Mouse (Mus musculus): ENCODE measurements around the gene Wee1. TPM values are rescaled to one million over a fixed set of nuclear protein-coding genes. Genes with fewer than 3 reads are reported as not detected.
"Not testable (repeated sequence)": the region's sequence is repeated elsewhere in the genome, so short reads cannot be mapped to it uniquely, and the experiment has no call there.

The Wee1 gene
- polyA plus RNA-seq, 1 experiment from 2014 or later, result 28.9 TPM

GRCm38 (mm10) chr7:110132272-110132671 is 10.4 kb downstream of the Wee1 start:
- WGBS, result 84% methylated on average over 2 of the region's 2 CpGs
- H3K27ac ChIP-seq (replicated peaks); H3K9me3 ChIP-seq (replicated peaks); H3K4me3 ChIP-seq; DNase-seq (ENCODE audit: low spot score); H3K4me1 ChIP-seq; H3K27me3 ChIP-seq (ENCODE audit: low read depth, poor library complexity, severe bottlenecking): not testable (repeated sequence)
- peaks cover 100% of the 10 kb centered on the region for H3K36me3 ChIP-seq

GRCm38 (mm10) chr7:110133988-110134387 is 12.1 kb downstream of the Wee1 start:
- no peaks in the 10 kb centered on the region for H3K4me1 ChIP-seq
- H3K9me3 ChIP-seq (replicated peaks), result no peaks in the 10 kb centered on the region
- no peak overlapping the region for H3K27ac ChIP-seq (replicated peaks)
- no peak for DNase-seq (ENCODE audit: low spot score)
- no peak overlapping the region for H3K4me3 ChIP-seq
- H3K27me3 ChIP-seq (ENCODE audit: low read depth, poor library complexity, severe bottlenecking), result no peaks in the 10 kb centered on the region
- peaks cover 100% of the 10 kb centered on the region for H3K36me3 ChIP-seq
- 94% methylated on average over 5 of the region's 5 CpGs for WGBS

- WGBS, result 84% methylated on average over 2 of the region's 2 CpGs
- Histone ChIP-seq H3K27me3 (ENCODE audit: low read depth, poor library complexity, severe bottlenecking) (no peaks in the 10 kb centered on the region), H3K9me3 (replicated peaks) (no peaks in the 10 kb centered on the region), H3K4me3 (no peak overlapping the region), H3K27ac (replicated peaks) (no peak overlapping the region), H3K4me1 (no peaks in the 10 kb centered on the region), H3K36me3 (peaks cover 100% of the 10 kb centered on the region)
- DNase-seq (ENCODE audit: low spot score), result no peak
These were observed 16.7 kb downstream of the Wee1 start for GRCm38 (mm10) chr7:110138538-110138937.

GRCm38 (mm10) chr7:110143863-110144262 is 22.0 kb downstream of the Wee1 start:
- Histone ChIP-seq H3K4me3 (no peak overlapping the region), H3K27me3 (ENCODE audit: low read depth, poor library complexity, severe bottlenecking) (no peaks in the 10 kb centered on the region), H3K4me1 (no peaks in the 10 kb centered on the region), H3K36me3 (peaks cover 87% of the 10 kb centered on the region), H3K27ac (replicated peaks) (no peak overlapping the region), H3K9me3 (replicated peaks) (no peaks in the 10 kb centered on the region)
- DNase-seq (ENCODE audit: low spot score), result no peak
- 93% methylated on average over 1 of the region's 1 CpGs for WGBS

GRCm38 (mm10) chr7:110152891-110153290 is 31.0 kb downstream of the Wee1 start:
- no peak overlapping the region for H3K27ac ChIP-seq (replicated peaks)
- H3K4me1 ChIP-seq, result no peaks in the 10 kb centered on the region
- no peaks in the 10 kb centered on the region for H3K27me3 ChIP-seq (ENCODE audit: low read depth, poor library complexity, severe bottlenecking)
- H3K4me3 ChIP-seq, result no peak overlapping the region
- H3K36me3 ChIP-seq, result peaks cover 3% of the 10 kb centered on the region; the same call in 1 of the 2 replicates
- WGBS, result 89% methylated on average over 5 of the region's 5 CpGs
- no peak for DNase-seq (ENCODE audit: low spot score)
- H3K9me3 ChIP-seq (replicated peaks), result no peaks in the 10 kb centered on the region

- WGBS, result 85% methylated on average over 4 of the region's 4 CpGs
- H3K36me3 ChIP-seq, result no peaks in the 10 kb centered on the region
- no peaks in the 10 kb centered on the region for H3K9me3 ChIP-seq (replicated peaks)
- no peaks in the 10 kb centered on the region for H3K27me3 ChIP-seq (ENCODE audit: low read depth, poor library complexity, severe bottlenecking)
- no peak overlapping the region for H3K27ac ChIP-seq (replicated peaks)
- H3K4me1 ChIP-seq, result no peaks in the 10 kb centered on the region
- no peak overlapping the region for H3K4me3 ChIP-seq
- DNase-seq (ENCODE audit: low spot score), result no peak
These were observed 34.9 kb downstream of the Wee1 start for GRCm38 (mm10) chr7:110156712-110157260.

- DNase-seq (ENCODE audit: low spot score), result no peak
- Histone ChIP-seq H3K4me1 (no peaks in the 10 kb centered on the region), H3K27ac (replicated peaks) (no peak overlapping the region), H3K9me3 (replicated peaks) (no peaks in the 10 kb centered on the region), H3K27me3 (ENCODE audit: low read depth, poor library complexity, severe bottlenecking) (no peaks in the 10 kb centered on the region), H3K36me3 (no peaks in the 10 kb centered on the region), H3K4me3 (no peak overlapping the region)
- 80% methylated on average over 7 of the region's 7 CpGs for WGBS
These were observed 35.5 kb downstream of the Wee1 start for GRCm38 (mm10) chr7:110157261-110157910.

- no peak for DNase-seq (ENCODE audit: low spot score)
- no peak overlapping the region for H3K4me3 ChIP-seq
- no peaks in the 10 kb centered on the region for H3K27me3 ChIP-seq (ENCODE audit: low read depth, poor library complexity, severe bottlenecking)
- H3K4me1 ChIP-seq, result no peaks in the 10 kb centered on the region
- H3K36me3 ChIP-seq, result no peaks in the 10 kb centered on the region
- no peaks in the 10 kb centered on the region for H3K9me3 ChIP-seq (replicated peaks)
- WGBS, result 84% methylated on average over 3 of the region's 3 CpGs
- no peak overlapping the region for H3K27ac ChIP-seq (replicated peaks)
These were observed 36.2 kb downstream of the Wee1 start for GRCm38 (mm10) chr7:110158073-110158472.

- H3K4me3 ChIP-seq; H3K9me3 ChIP-seq (replicated peaks); DNase-seq (ENCODE audit: low spot score); H3K27ac ChIP-seq (replicated peaks); H3K36me3 ChIP-seq; H3K27me3 ChIP-seq (ENCODE audit: low read depth, poor library complexity, severe bottlenecking); H3K4me1 ChIP-seq: not testable (repeated sequence)
These were observed 38.3 kb downstream of the Wee1 start for GRCm38 (mm10) chr7:110160109-110160508.

- Histone ChIP-seq H3K27ac (replicated peaks) (no peak overlapping the region), H3K4me3 (no peak overlapping the region), H3K36me3 (no peaks in the 10 kb centered on the region), H3K4me1 (peaks cover 8% of the 10 kb centered on the region), H3K9me3 (replicated peaks) (no peaks in the 10 kb centered on the region), H3K27me3 (ENCODE audit: low read depth, poor library complexity, severe bottlenecking) (no peaks in the 10 kb centered on the region)
- DNase-seq (ENCODE audit: low spot score), result no peak
These were observed 38.8 kb downstream of the Wee1 start for GRCm38 (mm10) chr7:110160601-110161000.

GRCm38 (mm10) chr7:110163024-110163423 is 41.2 kb downstream of the Wee1 start:
- Histone ChIP-seq H3K4me1 (peaks cover 8% of the 10 kb centered on the region), H3K36me3 (no peaks in the 10 kb centered on the region), H3K4me3 (no peak overlapping the region), H3K27ac (replicated peaks) (no peak overlapping the region), H3K27me3 (ENCODE audit: low read depth, poor library complexity, severe bottlenecking) (no peaks in the 10 kb centered on the region), H3K9me3 (replicated peaks) (no peaks in the 10 kb centered on the region)
- 95% methylated on average over 6 of the region's 6 CpGs for WGBS
- no peak for DNase-seq (ENCODE audit: low spot score)

GRCm38 (mm10) chr7:110164103-110164681 is 42.3 kb downstream of the Wee1 start:
- Histone ChIP-seq H3K9me3 (replicated peaks) (no peaks in the 10 kb centered on the region), H3K27ac (replicated peaks) (peak overlapping the region; percentile 93), H3K36me3 (no peaks in the 10 kb centered on the region), H3K27me3 (ENCODE audit: low read depth, poor library complexity, severe bottlenecking) (no peaks in the 10 kb centered on the region), H3K4me1 (peaks cover 8% of the 10 kb centered on the region), H3K4me3 (peak overlapping the region; percentile 63)
- under 1% methylated on average over 24 of the region's 24 CpGs for WGBS
- DNase-seq (ENCODE audit: low spot score), result peak; percentile 88

GRCm38 (mm10) chr7:110164712-110165122 is 42.9 kb downstream of the Wee1 start:
- peak; percentile 93 for DNase-seq (ENCODE audit: low spot score)
- no peaks in the 10 kb centered on the region for H3K36me3 ChIP-seq
- peak overlapping the region; percentile 63 for H3K4me3 ChIP-seq
- H3K27ac ChIP-seq (replicated peaks), result peak overlapping the region; percentile 93
- under 1% methylated on average over 20 of the region's 20 CpGs for WGBS
- H3K9me3 ChIP-seq (replicated peaks), result no peaks in the 10 kb centered on the region
- no peaks in the 10 kb centered on the region for H3K27me3 ChIP-seq (ENCODE audit: low read depth, poor library complexity, severe bottlenecking)
- peaks cover 8% of the 10 kb centered on the region for H3K4me1 ChIP-seq

Data from midbrain, embryonic 10.5 days (tissue).